Mouse (Mus musculus) stomach, embryonic 14.5 days (tissue): ENCODE data around the gene Tifa. TPM values are rescaled to one million over a fixed set of nuclear protein-coding genes. Genes with fewer than 3 reads are reported as not detected.

Experiments
- ATAC-seq: fragments of 200-750 bp; cut with Nextera tagmentation; 2 replicates; pipeline ENCODE4 v1.8.0; 2017; ENCODE audit warnings: low read depth, moderate TSS enrichment; ENCODE audit not compliant: insufficient number of reproducible peaks, insufficient read depth, low FRiP score
- H3K27ac ChIP-seq: fragments of 300-500 bp; sonication (generic); 2 replicates; pipeline ENCODE4 v1.5.1; 2014; ENCODE audit warnings: mild to moderate bottlenecking, low read length, moderate library complexity, mixed read lengths
- H3K27me3 ChIP-seq: fragments of 300-500 bp; sonication (generic); 2 replicates; pipeline ENCODE4 v1.6.1; 2014; ENCODE audit warnings: low read length, control low read depth, mixed read lengths; ENCODE audit not compliant: control insufficient read depth, insufficient read depth
- H3K36me3 ChIP-seq: fragments of 300-500 bp; sonication (generic); 2 replicates; pipeline ENCODE4 v1.6.1; 2014; ENCODE audit warnings: mild to moderate bottlenecking, control low read depth, low read length, moderate library complexity, mixed read lengths; ENCODE audit not compliant: control insufficient read depth, insufficient read depth
- H3K4me1 ChIP-seq: fragments of 300-500 bp; sonication (generic); 2 replicates; pipeline ENCODE4 v1.6.1; 2014; ENCODE audit warnings: low read length, control low read depth, mixed read lengths; ENCODE audit not compliant: control insufficient read depth, insufficient read depth
- H3K4me2 ChIP-seq: fragments of 300-500 bp; sonication (generic); replicated peaks from 2 replicates; pipeline ENCODE4 v1.6.1; 2014; ENCODE audit warnings: low read depth, low read length, control low read depth
- H3K4me3 ChIP-seq: fragments of 300-500 bp; sonication (generic); 2 replicates; pipeline ENCODE4 v1.5.1; 2014; ENCODE audit warnings: low read depth, low read length, control low read depth
- H3K9ac ChIP-seq: fragments of 300-500 bp; sonication (generic); replicated peaks from 2 replicates; pipeline ENCODE4 v1.6.1; 2014; ENCODE audit warnings: low read depth, mild to moderate bottlenecking, control low read depth, low read length, moderate library complexity, mixed read lengths
- H3K9me3 ChIP-seq: fragments of 300-500 bp; sonication (generic); 2 replicates; pipeline ENCODE4 v1.6.1; 2016; ENCODE audit warnings: low read depth, low read length, control low read depth; ENCODE audit not compliant: control insufficient read depth
- WGBS: fragments of 180-500 bp; shearing (Covaris S2); extraction: QIAGEN DNeasy Blood & Tissue Kit; methylation state at CpG from one replicate; pipeline ENCODE4 v1.1.7; 2014; 5-methylcytosine and 5-hydroxymethylcytosine counted together
- polyA plus RNA-seq: library from polyadenylated mRNA; unstranded; fragments of >200 nt; fragmentation: Nextera tagmentation; extraction: Ambion mirVana; gene quantifications from 2 replicates; pipeline ENCODE4 v1.2.1, GENCODE M21; 2014

Tifa gene
- polyA plus RNA-seq, 1 experiment from 2014 or later = 6.1 TPM

DNA sequence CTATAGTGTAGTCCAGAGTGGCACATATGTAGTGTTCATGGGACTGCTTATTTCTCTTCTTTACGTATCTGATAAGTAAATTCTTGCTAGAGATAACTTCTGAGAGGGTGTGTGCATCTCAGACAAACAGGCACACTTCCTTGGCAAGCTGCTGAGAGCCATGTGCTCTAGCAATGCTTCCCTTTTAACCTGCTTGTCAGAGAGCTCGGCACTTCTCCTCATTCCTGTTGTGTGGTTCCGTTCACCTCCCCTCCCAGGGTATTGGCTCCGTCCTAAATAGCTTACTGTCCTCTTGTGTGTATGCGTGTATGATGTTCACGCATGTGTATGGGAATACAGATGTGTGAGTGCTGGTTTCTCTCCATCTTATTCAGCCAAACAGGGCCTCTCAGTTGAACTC, 33.1 kb upstream of the Tifa start:
- Histone ChIP-seq H3K27me3 (no peaks in the 10 kb centered on the region), H3K36me3 (no peaks in the 10 kb centered on the region), H3K4me3 (no peak overlapping the region), H3K9ac (no peak overlapping the region), H3K27ac (no peak overlapping the region), H3K4me1 (no peaks in the 10 kb centered on the region), H3K9me3 (no peaks in the 10 kb centered on the region), H3K4me2 (no peak overlapping the region)
- no peak for ATAC-seq
- WGBS = 82% methylated on average over 6 of the region's 6 CpGs

DNA sequence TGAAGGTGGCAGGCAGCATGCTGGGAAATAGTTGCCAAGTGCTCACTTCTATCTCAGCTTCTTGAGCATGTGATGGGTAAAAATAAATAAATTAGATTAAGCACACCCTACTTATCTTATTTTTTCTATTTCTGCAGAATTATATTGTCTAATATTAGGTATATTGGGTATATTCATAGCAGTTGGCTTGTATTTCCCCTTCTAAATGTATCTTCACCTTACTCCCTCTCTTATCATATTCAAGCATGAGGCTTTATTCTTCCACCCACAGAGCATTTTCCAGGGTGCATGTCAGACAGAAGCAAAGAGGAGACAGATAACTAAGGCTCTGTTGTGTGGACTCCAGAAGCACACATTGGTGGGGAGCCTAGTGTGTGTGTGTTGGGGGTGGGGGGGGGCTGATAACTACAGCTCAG, 31.7 kb upstream of the Tifa start:
- Histone ChIP-seq H3K9ac (no peak overlapping the region), H3K36me3 (no peaks in the 10 kb centered on the region), H3K4me1 (no peaks in the 10 kb centered on the region), H3K4me3 (no peak overlapping the region), H3K27ac (no peak overlapping the region), H3K4me2 (no peak overlapping the region), H3K9me3 (no peaks in the 10 kb centered on the region), H3K27me3 (no peaks in the 10 kb centered on the region)
- no peak for ATAC-seq

DNA sequence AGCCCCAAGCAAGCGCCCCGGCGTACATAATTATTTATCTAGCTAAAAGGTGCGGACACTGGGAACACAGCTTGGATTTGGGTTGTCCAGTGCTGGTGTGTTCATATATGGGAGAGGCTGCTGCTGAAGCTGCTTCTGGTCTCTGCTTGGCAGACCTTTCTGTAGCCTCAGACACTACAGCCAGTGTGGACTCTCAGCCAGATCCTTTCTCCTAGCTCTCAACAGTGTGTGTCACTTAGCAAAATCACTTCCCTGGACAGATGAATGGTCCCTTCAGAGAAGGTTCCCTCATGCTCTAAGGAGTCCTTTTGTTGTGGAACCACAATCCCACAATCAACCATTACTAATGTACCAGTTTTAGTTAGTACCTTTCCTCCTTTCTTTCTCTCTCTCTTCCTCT, 30.8 kb upstream of the Tifa start:
- Histone ChIP-seq H3K4me1 (no peaks in the 10 kb centered on the region), H3K27me3 (no peaks in the 10 kb centered on the region), H3K36me3 (no peaks in the 10 kb centered on the region), H3K9me3 (no peaks in the 10 kb centered on the region), H3K4me3 (no peak overlapping the region), H3K27ac (no peak overlapping the region), H3K4me2 (no peak overlapping the region), H3K9ac (no peak overlapping the region)
- no peak for ATAC-seq
- WGBS = 37% methylated on average over 4 of the region's 4 CpGs

DNA sequence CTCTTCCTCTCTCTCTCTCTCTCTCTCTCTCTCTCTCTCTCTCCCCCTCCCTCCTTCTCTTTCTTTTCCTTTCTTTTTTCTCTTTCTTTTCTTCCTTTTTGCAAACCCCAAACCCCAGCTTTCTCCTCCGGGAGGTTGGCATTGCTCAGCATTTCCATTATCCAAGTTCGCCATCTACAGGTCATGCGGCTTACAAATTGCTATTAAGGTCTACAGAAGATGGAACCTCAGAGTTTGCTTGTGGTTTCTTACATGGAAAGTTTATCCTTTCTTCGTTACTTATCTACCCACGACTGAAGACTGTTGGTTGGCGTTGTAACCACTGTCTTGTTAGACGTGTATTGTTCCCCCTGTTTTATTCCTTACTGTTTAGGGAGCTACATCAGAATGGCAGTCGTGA, 30.4 kb upstream of the Tifa start:
- no peak overlapping the region for H3K4me2 ChIP-seq
- H3K4me3 ChIP-seq = no peak overlapping the region
- no peak for ATAC-seq
- H3K9me3 ChIP-seq = no peaks in the 10 kb centered on the region
- H3K27ac ChIP-seq = no peak overlapping the region
- no peaks in the 10 kb centered on the region for H3K36me3 ChIP-seq
- no peak overlapping the region for H3K9ac ChIP-seq
- H3K27me3 ChIP-seq = no peaks in the 10 kb centered on the region
- no peaks in the 10 kb centered on the region for H3K4me1 ChIP-seq
- WGBS = 21% methylated on average over 8 of the region's 8 CpGs

DNA sequence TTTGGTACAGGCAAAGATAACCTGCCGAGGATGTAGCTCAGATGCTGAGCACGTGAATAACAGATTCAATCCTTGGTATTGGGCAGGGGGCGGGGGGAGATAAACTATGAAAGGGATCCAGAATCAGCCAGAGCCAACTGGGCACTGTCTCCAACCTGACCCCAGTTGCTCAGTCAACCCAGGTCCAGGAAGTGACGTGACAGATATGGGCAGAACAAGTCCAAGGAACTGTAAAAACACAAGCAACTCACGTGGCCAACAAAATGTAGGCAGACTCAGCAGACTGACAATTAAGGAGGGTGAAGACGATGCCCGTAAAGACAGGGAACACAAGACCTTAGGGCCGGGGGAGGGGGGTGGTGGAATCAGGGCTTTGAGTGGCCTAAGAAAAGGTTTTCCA, 27.2 kb upstream of the Tifa start:
- no peak overlapping the region for H3K27ac ChIP-seq
- no peaks in the 10 kb centered on the region for H3K9me3 ChIP-seq
- no peak overlapping the region for H3K4me2 ChIP-seq
- no peaks in the 10 kb centered on the region for H3K4me1 ChIP-seq
- no peaks in the 10 kb centered on the region for H3K36me3 ChIP-seq
- WGBS = 65% methylated on average over 8 of the region's 8 CpGs
- H3K27me3 ChIP-seq = no peaks in the 10 kb centered on the region
- H3K4me3 ChIP-seq = no peak overlapping the region
- no peak overlapping the region for H3K9ac ChIP-seq
- no peak for ATAC-seq

DNA sequence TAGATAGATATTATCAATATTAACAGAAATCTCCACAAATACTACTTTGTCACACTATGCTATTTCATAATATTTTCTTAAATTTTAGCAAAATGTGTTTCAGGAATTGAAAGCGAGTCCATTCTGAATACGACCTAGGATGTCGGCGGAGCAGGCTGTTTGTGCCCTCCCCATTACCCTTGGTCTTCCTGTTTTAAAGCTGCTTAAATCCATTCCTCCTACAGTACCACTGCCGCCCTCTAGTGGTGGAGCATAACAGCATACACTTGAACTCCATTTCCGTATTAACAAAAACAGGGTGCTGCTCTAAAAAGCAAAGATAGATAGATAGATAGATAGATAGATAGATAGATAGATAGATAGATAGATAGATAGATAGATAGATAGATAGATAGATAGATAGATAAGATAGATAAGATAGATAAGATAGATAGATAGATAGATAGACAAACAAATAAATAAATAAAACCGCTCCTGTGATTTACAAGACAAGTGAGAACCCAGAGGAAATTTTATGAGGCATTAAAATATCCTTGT, 26.5 kb upstream of the Tifa start:
- no peak overlapping the region for H3K4me2 ChIP-seq
- H3K27ac ChIP-seq = no peak overlapping the region
- no peak overlapping the region for H3K9ac ChIP-seq
- H3K27me3 ChIP-seq = no peaks in the 10 kb centered on the region
- no peaks in the 10 kb centered on the region for H3K36me3 ChIP-seq
- no peak overlapping the region for H3K4me3 ChIP-seq
- no peak for ATAC-seq
- no peaks in the 10 kb centered on the region for H3K9me3 ChIP-seq
- 29% methylated on average over 7 of the region's 7 CpGs for WGBS
- H3K4me1 ChIP-seq = no peaks in the 10 kb centered on the region

DNA sequence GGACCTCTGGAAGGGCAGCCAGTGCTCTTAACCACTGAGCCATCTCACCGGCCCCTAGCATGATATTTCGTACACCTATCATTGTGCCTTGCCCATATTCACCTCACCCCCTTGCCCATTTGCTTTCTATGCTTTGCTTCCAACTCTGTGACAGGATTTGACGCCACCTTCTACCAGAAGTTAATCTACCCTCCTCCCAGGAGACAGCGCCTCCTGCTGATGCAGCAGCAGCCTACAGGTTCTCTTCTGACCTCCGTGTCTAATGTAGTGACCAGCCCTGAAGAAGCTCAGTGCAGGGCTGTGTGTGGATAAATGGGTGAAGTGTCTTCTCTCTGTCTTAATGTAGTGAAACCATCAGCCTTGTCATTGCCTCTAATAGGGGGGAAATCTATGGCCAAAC, 25.1 kb upstream of the Tifa start:
- no peak for ATAC-seq
- H3K4me3 ChIP-seq = no peak overlapping the region
- 65% methylated on average over 5 of the region's 5 CpGs for WGBS
- no peaks in the 10 kb centered on the region for H3K9me3 ChIP-seq
- H3K36me3 ChIP-seq = no peaks in the 10 kb centered on the region
- H3K4me1 ChIP-seq = no peaks in the 10 kb centered on the region
- H3K27ac ChIP-seq = no peak overlapping the region
- no peaks in the 10 kb centered on the region for H3K27me3 ChIP-seq
- H3K9ac ChIP-seq = no peak overlapping the region
- no peak overlapping the region for H3K4me2 ChIP-seq

DNA sequence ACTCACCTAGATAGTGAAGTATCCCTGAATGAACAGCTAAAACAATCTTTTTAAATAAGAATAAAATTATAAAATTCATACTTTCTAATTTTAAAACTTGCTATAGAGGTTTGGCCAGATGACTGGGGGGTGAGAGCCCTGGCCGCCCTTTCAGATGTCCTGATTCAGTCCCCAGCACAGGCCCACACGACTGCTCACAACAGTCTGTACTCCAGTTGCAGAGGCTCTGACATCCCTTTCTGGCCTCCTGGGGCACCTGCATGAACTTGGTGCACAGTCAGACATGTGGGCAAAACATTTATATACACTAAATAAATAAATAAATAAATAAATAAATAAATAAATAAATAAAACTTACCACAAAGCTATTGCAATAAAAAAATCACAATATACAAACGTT, 23.6 kb upstream of the Tifa start:
- H3K36me3 ChIP-seq = no peaks in the 10 kb centered on the region
- no peaks in the 10 kb centered on the region for H3K4me1 ChIP-seq
- H3K9me3 ChIP-seq = no peaks in the 10 kb centered on the region
- H3K4me2 ChIP-seq = no peak overlapping the region
- H3K4me3 ChIP-seq = no peak overlapping the region
- no peak for ATAC-seq
- H3K27ac ChIP-seq = no peak overlapping the region
- no peak overlapping the region for H3K9ac ChIP-seq
- WGBS = 76% methylated on average over 3 of the region's 3 CpGs
- no peaks in the 10 kb centered on the region for H3K27me3 ChIP-seq

DNA sequence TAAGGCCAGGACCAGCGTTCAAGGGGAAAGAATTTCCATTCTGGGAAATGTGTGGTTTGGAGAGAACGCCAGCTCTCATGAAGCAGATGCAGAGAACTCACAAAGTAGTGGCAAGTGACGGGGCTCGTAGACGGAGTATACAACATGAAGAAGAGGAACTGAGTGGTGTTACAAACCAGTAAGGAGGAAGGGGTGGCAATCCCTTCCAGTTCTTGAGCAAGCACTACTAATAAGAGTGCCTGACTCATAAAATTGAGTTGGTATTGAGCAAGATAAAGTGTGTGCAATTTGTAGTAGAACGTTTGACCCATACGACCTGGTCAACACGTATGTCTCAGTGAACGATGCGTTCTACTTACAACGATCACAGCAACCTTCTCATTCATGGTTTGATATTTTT, 20.5 kb upstream of the Tifa start:
- Histone ChIP-seq H3K4me2 (no peak overlapping the region), H3K9ac (no peak overlapping the region), H3K36me3 (no peaks in the 10 kb centered on the region), H3K9me3 (no peaks in the 10 kb centered on the region), H3K4me1 (no peaks in the 10 kb centered on the region), H3K27me3 (no peaks in the 10 kb centered on the region), H3K27ac (no peak overlapping the region), H3K4me3 (no peak overlapping the region)
- WGBS = 78% methylated on average over 11 of the region's 11 CpGs
- no peak for ATAC-seq
